Mouse (Mus musculus) CD8-positive naive resting alpha-beta T cell, adult 2 months (primary cell): ENCODE measurements around the gene Dhdh.
"Not testable (repeated sequence)": the region's sequence is repeated elsewhere in the genome, so short reads cannot be mapped to it uniquely, and the experiment has no call there.

Experiments used
- DNase-seq, 2 experiments: peaks; one replicate each; pipeline ENCODE4 v3.0.0; 2022; ENCODE audit warnings: low read depth in 2 of 2, low spot score in 2 of 2

The Dhdh gene

GRCm38 (mm10) chr7:45475291-45475969 is 13.2 kb downstream of the Dhdh start:
- DNase-seq, result no peak

DNA sequence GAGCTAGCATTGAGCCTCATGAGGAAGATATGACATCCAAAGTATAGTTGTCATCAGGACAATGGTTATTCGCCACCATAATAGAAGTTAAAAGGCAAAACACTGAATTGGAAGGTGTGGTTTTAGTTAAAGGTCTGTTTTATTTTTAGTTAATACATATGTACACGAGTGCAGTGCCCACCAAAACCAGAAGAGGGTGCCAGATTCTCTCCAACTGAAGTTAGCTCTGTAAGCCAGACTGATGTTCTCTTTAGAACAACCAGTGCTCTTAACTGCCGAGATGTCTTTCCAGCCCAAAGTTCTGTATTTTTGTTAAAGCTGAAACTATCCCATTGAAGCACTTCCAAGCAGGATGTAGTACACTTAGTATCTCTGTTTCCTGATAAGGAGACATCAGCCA is 17.7 kb downstream of the Dhdh start:
- DNase-seq, result peak; percentile 54 to 80

DNA sequence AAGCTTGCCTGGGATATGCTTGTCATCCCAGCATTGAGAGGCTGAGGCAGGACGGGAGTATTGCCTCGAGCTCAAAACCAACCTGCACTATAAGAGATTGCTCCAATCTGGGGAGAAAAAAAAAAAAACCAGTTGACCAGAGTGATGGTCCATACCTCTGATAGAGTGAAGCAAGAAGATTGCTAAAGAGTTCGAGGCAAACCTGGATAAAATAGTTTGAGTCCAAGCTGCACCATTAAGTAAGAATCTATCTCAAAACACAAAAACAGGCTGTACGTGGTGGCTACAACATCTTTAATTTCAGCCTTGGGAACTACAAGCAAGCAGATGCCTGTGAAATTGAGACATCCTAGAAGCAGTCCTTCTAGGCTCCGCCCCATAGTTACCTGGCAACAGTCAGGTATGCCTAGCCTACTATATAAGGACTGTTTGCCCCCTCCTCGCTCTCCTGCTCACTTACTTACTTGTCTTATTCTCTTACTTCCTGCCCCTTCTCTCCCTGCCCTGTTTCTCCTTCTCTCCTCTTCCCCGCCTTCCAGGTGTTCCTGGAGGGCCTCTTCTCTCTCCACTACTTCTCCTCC is 21.4 kb downstream of the Dhdh start:
- DNase-seq, result no peak

DNA sequence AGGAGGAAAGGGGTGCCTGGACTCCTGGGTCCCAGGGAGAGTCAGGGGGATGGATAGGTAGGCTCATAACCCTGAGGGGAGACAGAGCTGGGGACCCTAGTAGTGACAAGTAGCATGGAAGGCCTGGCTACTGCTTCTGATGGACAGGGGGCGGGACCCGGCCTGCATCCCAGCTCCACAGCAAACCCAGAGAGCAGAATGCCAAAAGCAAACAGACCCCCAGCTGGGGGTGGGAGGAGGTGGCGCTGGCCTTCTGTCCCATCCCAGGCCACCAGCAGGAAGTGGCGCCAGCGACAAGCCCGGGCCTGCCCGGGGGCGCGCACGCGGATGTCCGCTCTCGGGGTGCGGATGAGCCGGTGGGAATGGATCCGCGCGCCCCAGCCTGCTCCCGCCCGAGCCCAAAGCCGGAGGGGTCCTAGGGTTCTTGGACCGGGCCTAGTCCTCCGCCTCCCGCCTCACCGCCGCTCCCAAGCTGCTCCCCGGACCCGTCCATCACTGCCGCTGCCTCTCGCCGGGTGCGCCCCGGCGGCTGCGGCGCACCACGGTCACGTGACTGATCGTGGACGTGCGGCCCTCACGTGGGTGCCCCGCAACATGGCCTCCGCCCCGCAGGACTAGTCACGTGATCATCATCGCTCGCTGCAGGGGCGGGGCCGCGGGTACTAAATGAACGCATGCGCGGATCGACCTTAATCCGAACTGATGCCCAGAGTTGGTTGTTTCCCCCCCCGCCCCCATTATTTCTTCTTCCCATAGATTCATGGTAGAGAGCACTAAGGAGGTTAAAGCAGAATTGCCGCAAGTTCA is 22.1 kb downstream of the Dhdh start, which contains the start of gene Bax:
Gene Bax (minus strand): TSS at position 616 of the 807 bp plus-strand sequence.
- peak; percentile 83 to 91 for DNase-seq

GRCm38 (mm10) chr7:45465549-45465948 is 23.1 kb downstream of the Dhdh start:
- DNase-seq, result no peak

DNA sequence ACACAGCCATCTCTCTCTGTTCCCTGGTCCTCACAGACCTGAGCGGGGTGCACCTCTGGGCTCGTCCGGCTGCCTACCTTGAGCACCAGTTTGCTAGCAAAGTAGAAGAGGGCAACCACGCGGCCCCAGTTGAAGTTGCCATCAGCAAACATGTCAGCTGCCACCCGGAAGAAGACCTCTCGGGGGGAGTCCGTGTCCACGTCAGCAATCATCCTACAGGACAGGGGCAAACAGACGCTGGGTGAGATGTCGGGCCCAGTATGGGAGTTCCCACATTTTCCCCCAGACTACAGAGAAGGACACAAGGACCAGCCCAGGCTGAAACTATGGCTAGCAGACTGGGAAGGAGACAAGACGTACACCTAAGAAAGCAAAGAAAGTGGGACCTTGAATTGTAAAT is 23.5 kb downstream of the Dhdh start:
- DNase-seq, result no peak

GRCm38 (mm10) chr7:45463987-45464778 is 24.4 kb downstream of the Dhdh start:
- DNase-seq, result no peak

GRCm38 (mm10) chr7:45462868-45463267 is 25.7 kb downstream of the Dhdh start:
- not testable (repeated sequence) for DNase-seq

DNA sequence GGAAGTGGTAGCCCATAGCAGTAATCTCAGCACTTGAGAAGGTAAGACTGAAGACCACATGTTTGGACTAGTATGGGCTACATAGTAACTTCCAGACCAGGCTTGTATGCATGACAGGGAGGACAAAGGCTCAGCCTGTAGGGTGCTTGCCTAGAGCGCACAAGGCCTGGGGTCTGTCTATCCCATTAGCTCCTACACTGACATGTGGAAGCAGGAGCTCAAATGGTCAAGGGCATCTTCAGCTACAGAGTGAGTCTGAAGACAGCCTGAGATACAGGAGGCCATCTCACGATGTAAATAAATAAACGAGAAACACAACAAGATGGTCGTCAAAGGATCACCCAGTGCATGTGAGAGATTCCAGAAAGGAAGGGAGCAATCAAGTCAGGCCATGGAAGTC is 26.3 kb downstream of the Dhdh start:
- DNase-seq, result no peak

DNA sequence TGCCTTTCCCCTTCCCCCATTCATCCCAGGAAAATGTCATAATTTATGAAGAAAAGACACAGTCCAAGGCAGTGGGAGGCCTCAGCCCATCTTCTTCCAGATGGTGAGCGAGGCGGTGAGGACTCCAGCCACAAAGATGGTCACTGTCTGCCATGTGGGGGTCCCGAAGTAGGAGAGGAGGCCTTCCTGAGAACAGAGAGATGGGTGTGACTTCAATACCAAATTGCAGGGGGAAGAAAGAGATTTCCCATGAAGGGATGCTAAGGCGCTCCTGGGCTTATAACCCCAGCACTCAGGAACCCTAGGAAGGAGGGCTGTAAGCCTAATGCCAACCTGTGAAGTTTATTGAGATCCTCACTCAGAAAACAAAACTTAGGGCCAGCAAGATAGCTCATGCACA is 26.8 kb downstream of the Dhdh start:
- DNase-seq, result no peak

DNA sequence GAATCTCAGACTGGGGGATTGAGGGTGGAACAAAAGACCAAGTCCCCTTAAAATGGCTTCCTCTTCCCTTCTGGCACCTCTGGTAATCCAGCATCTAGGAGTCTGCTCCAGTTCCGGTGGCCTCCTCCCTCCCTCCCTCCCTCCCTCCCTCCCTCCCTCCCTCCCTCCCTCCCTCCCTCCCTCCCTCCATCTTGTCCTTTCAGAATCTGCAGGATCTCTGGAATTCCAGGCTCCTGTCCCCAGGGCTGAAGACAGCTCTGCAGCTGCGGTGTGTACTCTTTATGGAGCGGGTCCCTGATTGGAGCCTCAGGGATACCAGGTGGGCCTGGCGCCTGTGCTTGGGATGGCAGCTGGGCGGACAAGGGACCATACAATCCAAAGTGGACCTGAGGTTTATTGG is 27.3 kb downstream of the Dhdh start:
- no peak for DNase-seq

GRCm38 (mm10) chr7:45460860-45461314 is 27.7 kb downstream of the Dhdh start:
- DNase-seq, result no peak

- no peak for DNase-seq
Measured at GRCm38 (mm10) chr7:45460377-45460776, 28.2 kb downstream of the Dhdh start.

GRCm38 (mm10) chr7:45459564-45460140 is 29.0 kb downstream of the Dhdh start, which contains the start of gene Ftl1:
Gene Ftl1 (minus strand): TSS chr7:45459884.
- peak; percentile 88 to 89 for DNase-seq

DNA sequence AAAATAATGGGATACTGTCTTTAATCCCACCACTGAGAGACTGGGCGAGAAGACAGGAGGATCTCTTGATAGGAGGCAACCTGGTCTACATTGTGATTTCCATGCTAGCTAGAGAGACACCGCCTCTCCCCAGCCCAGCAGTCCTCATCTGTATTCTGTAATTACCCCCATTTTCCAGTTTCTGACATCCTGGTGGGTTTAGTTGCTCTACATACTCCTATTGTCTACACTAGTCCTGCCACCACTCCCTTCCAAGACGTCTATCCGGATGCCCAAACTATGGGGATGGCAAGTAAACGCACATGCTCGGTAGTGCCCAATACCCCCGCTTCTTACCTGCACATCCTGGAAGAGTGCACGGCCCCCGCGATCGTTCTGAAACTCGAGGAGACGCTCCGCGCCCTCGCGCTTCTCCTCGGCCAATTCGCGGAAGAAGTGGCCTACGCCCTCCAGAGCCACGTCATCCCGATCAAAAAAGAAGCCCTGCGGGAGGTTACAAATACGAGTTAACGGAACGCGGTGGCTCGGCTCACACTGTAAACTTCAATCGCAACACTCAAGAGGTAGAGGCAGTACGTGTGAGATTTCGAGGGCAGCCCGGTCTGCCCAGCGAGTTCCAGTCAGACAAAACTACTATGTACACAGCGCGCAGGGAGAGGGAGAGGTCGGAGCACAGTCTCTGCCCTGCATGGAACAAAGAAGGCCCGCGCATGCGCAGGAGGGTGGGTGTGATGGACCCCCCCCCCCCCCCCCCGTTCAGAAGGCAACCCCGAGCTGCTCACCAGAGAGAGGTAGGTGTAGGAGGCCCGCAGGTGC is 29.6 kb downstream of the Dhdh start:
- peak; percentile 60 to 70 for DNase-seq

DNA sequence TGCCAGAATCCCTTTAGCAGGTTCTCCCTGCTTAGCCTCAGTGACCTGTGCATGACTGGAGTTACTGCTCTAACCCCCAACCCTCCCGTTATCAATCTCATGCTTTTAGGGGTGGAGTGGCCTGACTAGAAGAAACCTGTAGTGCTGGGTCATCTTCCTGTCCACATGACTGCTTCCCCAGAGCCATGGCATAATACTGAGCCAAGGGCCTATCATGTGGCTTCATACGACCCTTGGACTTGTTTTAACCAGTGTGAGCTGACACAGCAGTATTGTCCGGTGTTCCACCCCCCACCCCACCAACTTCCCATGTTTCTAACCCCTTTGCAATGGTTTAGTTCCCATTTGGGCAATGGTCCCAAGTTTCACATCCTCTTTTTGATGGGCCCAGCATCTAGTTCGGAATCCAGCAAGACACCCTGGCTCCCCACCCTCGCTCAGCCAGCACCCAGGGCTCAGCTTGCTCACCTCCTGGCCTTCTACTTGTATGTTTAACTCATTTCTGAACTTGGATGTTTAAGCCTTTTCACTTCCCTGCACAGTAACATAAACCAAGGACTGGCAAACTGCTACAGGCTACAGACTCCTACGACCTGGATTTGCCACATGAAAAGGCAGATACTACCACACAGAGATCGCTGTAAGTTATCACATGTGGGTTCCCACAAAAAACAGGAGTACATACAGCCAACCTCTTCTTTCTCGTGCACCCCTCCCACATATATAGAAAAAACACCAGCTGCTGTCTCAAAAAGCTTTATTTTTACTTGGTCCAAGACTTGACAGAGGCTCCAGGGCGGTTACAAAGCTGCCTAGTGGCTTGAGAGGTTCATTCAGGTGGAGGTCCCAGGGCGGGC is 31.2 kb downstream of the Dhdh start:
- DNase-seq, result no peak

DNA sequence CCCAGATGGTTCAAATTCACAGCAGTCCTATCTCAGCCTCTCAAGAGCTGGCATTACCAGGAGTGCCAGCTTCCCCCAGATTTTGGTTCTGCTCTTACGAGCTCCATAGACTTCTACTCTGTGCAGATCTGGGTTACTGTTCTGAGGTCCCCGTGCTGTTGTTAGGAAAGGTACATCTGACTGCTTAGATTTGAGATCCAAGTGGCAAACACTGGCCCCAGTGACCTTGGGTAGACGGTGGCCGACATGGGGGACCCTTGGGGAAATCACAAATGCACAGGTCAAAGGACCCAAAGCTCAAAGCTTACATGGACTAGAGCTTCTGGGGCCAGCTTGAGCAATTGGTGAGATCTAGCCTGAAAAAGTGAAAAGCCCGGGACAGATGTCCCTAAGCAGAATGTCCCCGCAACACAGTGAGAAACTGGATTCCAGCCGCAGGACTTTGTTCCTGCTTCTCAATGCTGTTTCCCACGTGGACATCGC is 31.8 kb downstream of the Dhdh start:
- DNase-seq, result no peak

GRCm38 (mm10) chr7:45455932-45456696 is 32.5 kb downstream of the Dhdh start:
- DNase-seq, result no peak
